Mouse (Mus musculus) G1E-ER4 (cell line): ENCODE data around the gene Angpt4. TPM values are rescaled to one million over a fixed set of nuclear protein-coding genes. Genes with fewer than 3 reads are reported as not detected.

Experiments
- GATA1 ChIP-seq: IDR thresholded peaks from one replicate; pipeline ENCODE4 v1.8.0; 2012; ENCODE audit warnings: low read length, inconsistent platforms
- polyA plus RNA-seq: library from polyadenylated mRNA; stranded (reverse); fragments of >175 nt; gene quantifications from 2 replicates; pipeline ENCODE4 v1.2.3, GENCODE M21; 2012

The Angpt4 gene
- polyA plus RNA-seq, 1 experiment = not detected

DNA sequence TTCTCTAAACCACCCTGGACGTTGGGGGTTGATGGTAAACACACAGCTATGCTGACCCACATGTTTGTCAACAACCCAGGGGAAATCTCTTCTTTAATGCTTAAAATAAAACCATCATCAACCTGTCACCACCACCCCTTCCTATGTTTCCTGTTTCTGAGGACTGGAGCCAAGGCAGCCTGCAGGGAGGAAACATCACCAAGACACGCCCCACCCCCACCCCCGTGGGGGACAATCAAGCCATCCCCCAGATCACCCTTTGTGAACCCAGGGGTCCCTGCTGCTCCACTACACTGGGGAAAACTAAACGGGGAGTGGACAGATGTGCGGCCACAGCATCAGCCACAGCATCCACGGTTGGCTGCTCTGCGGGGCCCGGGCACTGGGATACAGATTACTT lies 57.4 kb downstream of the Angpt4 start:
- no peak for TF ChIP-seq GATA1

DNA sequence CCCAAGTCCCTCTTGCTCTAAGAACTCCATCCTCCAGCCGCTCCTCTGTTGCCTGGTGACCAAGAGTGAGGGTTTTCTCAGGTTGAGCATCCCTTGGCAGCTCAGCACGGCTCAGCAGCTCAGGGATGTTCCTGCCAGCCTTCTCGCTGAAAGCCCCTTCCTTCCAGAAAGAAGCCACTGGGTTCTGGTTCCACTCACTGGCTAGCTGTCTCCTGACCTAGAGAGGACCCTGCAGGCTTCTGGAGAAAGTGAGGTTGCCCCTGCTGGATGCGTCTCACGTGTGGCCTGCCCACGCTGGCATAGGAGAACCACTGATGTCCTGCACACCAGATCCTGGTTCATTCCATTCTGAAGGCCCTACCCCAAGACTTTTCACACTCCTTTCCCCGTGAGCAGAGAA lies 58.0 kb downstream of the Angpt4 start:
- TF ChIP-seq GATA1 = no peak

DNA sequence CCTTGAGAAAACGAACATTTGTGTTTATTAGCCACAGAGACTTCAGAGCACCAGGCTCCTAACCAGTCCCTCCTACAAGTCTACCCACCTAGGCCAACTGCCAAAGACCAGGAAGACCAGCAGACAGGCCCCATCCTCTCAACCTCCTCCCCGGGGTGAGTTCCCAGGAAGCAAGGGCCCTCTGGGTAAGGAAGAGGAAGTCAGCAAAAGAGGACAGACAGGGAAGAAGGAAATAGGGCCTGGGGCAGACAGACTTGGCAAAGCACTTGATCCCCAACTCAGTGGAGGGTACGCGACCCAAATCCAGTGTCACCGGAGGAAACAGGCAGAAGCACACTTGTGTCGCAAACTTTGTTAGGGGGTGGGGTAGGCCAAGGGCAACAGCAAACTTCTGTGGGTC lies 58.4 kb downstream of the Angpt4 start:
- no peak for TF ChIP-seq GATA1

DNA sequence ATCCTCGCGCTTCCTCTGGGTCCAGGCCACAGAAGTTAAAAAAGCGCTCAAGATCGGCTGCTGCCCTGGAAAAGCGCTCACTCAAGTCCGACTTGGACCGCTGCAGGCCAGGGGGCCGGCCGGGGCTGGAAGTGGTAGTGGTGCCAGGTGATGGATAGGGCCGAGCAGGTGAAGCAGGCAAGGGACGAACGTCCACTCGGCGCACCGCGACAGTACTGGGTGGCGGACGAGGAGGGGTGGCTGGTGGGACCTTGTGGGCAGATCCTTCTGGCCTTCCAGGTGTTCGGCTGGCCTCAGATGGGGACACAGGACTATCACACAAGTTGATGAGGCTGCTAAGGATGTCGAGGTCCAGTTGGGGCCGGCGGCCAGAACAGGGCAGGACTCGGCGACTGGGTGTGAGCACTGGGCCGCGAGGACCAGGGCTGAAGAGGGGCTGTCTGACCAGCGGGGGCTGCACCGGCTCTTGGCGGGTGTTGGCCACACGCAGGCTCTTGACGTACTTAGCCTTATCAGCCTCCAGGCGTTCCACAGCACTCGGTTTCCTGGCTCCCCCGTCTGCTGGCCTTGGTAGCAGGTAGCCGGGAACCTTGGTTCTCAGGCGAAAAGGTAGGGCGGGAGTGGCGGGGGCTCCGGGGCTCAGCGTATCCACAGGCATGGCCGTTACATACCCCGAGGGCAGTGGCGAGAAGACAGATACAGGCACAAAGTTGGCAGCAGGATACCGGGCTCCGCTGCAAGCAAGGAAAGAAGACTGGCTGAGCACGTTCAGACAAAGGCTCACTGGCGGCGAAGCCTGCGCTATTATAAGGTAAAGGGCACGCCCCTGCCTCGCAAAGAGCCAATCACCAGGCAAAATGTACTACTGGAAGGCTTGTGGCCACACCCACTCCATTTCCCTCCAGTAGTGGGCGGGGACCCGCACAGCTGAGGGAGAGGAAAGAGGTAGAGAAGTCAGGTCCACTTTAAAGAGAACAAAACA lies 59.5 kb downstream of the Angpt4 start:
- no peak for TF ChIP-seq GATA1

DNA sequence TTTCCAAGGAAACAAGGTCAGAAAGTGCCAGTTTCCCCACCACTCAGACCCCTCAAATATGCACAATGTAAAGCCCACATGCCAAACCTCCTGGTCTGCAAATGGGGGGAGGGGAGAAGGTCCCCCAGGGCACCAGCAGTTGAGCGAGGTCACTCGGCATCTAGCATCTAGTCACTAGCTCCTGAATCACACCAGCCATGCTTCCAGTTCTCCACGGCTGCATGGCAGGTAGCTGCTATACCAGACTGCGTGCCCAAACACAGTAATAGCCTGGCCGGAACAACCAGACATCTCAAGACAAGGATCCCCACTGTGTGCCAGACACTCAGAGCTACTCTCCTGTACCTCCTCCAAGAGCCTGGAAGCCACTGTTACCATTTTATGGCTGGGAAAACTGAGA lies 60.7 kb downstream of the Angpt4 start:
- TF ChIP-seq GATA1 = no peak

DNA sequence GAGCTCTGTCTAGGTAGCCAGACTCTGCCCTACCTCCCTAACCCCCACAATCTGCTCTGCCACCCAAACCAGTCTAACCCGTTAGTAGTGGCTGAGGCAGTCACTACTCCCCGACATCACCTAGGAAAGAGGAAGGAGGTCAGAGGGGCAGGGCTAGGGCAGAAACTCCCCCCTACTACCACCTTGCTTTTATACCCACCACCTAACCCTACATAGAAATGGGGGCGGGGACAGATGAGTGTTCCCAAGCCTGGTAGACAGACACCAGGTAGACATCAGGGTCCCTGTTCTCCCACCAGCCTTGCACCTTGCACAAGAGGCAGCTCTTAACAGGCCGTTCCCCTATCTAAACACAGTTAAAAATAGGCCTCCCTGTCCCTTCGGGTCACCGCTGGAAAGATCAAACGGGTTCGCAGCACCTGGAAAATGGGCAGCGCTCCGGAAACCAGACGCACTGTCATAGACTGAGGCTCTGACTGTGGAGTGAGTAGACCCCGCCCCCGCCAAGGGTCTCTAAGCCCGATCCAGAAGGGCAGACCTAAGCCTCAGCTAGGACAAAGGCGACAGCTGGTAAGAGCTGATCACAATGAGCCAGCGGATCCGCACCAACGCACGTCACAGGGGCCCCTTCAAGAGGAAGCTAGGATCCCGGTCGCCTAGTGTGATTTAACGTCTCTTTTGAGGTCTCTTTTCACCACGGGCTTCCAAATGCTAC lies 62.0 kb downstream of the Angpt4 start:
- no peak for TF ChIP-seq GATA1

DNA sequence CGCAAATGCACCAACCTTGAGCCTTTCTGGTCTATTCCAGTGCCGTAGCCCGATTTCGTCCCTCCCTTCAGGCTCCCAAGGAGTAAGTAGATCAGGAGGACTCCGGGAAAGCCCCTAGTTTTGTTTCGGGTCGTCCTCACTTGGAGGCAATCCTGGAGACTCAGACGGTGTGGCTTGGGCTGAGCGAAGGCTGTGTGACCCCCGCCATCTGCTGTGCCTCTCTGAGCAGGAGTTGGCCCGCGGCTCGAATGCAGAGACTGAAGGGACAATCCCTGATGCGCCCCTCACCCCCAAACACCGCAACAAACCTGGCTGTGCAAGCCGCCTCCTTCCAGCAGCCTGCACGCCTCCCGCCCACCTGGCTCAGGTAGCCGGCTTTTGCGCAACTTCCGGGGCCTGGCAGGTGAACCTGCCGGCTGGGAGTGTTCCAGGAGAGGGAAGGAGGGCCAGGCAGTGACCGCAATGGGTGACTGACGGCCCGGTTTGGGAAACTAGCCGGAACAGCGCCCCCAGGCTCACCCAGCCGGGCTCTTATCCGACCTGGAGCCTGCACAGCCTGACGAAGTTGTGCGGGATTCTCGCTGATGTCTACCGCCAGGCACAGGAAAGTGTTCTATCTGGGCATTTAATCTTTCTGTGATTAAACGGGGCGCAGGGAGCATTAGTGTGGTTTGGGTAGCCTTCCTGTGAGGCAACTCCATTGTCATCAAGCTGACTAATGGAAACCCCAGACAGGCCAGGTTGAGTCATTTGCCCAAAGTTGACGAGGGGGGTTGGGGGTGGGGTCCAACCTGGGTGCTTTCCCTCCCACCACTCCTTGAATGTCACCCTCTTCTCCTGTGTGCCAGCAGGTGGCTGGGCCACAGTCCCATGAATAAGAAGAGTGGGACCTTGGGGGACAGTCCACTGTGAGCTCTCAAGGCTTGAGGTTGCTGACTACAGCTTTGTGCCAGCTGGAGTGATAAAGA lies 62.9 kb downstream of the Angpt4 start:
- TF ChIP-seq GATA1 = no peak

DNA sequence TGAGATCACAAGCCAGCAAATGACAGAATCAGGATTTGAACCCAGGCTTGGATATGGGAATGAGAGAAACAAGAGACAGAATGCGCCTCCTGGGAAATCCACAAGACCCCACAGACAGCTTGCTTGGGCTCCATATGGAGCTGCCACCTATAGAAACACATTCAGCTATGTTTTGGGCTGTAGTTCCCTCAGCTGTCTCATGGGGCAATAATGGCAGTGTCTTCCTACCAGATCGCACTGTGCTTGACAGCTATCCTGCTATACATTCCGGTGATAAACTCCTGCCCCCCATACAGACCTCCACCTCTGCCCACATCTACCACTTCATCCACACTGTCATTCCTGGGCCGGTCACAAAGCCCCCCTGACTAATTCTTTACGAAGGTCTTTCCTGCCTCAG lies 64.3 kb downstream of the Angpt4 start:
- no peak for TF ChIP-seq GATA1

DNA sequence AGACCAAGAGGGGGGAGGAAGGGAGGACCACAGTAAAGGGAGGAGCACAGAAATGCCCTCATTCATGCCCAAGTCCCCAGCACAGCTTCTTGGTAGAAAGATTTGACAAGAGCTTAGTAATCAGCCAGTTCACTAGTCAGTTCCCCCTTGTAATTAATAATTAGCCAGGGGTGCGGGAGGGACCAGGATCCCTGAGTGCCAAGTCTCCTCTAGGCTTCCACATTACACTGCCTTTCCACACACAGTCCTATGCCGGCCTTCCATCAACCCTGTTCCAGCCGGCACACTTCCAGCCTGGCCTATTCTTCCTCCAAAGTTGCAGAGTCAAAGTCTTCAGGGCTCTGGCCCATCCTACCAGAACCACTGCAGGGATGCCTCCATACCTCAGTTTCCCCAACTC lies 65.1 kb downstream of the Angpt4 start:
- TF ChIP-seq GATA1 = no peak

DNA sequence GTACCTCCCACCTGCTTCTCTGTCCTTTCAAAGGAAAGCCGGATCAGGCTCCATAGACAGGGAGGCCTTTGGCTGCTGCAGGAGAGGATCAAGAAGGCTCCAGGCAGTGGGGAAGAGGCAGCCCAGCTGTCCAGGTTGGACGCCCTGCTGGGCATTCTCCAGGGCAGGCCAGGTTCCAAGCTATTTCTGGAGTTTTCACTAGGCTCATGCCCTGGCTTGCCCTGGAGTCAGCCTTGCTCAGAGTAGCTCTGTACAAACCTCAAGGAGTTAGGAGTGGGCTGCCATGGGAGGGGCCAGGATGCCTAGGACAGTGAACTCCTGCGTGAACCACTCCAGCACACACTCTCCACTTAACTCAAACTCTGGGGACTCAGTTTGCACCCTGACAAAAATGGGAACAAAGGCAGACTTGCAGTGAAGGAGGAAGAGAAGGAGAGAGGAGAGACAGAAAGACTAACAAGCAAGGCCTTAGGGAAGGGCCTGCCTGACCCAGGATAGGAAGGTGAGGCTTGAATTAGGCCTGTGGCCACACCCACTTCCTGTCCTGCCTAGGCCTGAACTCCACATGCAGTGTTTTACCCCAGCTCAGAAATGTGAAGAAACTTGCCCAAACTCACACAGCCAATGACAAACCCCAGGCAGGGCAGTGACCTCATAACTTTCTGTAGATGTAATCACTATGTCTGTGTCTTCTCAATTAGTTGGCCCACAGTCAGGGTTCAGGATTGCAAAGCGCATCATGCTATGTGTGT lies 66.9 kb downstream of the Angpt4 start:
- TF ChIP-seq GATA1 = no peak

DNA sequence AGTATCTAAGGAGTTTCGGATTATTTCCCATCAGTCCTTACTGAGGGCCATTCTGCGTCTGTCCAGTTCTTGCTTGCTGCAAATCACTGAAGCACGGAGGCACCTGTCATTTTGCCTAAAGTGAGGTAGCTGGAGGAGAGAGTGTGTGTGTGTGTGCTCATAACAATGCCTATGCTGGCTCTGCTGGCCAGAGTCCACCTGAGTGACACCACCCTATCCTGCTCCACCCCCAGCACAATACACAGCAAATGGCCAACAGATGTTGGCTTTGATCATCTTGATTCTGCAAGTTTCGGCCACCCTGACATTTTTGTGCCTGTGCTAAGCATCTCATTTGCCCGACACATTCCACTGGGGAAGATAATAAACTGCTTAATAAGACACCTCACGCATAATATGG lies 67.5 kb downstream of the Angpt4 start:
- no peak for TF ChIP-seq GATA1

DNA sequence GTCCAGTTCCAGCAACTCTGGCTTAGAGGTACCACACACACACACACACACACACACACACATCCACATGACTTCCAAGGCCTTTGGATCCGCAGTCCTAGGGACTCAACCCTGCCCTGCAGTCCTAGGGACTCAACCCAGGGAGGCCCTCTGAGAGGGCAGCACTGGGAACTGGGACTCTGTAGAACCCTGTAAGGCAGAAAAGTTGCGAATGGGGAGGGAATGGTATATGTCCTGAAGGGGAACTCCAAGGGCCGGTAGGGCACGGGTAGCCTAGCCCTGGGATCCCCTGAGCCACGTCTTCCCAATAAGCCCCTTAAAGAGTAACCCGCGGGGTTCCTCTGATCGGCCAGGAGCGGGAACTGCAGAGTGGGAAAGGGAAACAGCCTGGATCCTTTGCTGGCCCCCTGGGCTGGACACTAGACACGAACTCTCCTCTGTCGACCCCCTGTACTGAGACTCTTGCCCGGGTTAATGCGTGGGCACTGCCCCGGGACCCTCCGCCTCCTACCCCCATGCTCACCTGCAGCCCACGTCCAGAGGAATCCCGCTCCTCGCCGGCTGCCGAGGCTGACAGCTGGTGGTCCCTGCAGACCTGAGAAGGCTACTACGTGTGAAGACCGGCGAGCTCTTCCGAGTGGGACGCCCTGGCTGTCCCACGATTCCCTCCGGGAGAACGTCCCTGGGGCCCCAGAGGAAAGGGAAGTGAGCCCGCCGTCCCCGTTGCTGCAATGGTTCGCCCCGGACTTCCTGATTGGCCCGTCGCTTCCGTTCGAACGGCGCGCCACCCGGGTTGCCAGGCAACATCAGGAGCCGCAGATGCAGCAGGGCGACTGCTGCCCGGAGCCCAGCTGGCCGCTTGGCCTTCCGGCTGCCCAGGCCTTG lies 68.7 kb downstream of the Angpt4 start, which contains the start of gene Fam110a:
Gene Fam110a (minus strand): TSS at position 750 of the 885 bp plus-strand sequence.
- TF ChIP-seq GATA1 = no peak

DNA sequence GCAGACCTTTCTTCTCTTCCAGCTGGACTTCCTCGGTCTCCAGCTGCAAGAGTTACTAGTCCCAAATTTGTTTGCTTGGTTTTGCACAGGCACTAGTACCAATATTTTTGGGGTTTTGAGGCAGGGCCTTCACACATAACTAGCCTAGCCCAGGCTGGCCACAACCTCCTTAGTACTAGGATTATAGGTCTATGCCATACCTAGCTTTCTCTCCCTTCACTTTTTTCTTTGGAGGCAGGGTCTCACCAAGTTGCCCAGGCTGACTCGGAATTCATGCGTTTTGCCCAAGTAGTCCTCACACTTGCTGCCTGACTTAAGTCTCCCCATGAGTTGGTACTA lies 69.3 kb downstream of the Angpt4 start:
- no peak for TF ChIP-seq GATA1

DNA sequence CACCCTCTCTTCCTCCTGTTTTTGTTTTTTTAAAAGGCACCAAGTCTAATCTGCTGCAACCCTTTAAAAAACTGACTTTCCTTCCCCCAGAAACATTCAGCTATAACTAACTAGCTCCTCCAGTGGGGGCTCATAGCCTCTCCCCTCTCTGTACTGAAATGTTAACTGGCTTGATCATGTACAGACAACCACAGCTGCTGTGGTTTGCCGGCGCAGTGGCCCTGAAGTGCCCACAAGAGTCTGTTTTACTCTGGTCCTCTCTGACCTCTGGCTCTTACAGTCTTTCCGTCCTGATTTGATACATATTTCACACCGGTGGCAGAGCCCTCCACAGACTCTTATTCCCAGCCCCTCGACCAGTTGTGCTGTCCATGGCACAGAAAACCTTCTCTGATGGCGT lies 70.3 kb downstream of the Angpt4 start:
- TF ChIP-seq GATA1 = no peak
